Mouse (Mus musculus) embryonic stem cell, embryonic (primary cell): ENCODE measurements at regions not wholly inside any gene's neighbourhood (a gene's known extent, or its start where the extent isn't known, plus 50 kb on each side); places are given as distances from the start of the nearest gene placed in this dataset.

ENCODE experiments used
- CTCF ChIA-PET, 4 experiments: fragments of 300-600 bp in 2 of 4; fragments of 350-600 bp in 2 of 4; sonication (Branson Sonifier 250); formaldehyde crosslinking; loops; one replicate each; lab custom pipeline; 2022; ENCODE audit warnings: inconsistent platforms in 2 of 4; lab: Charles Lee
- POLR2A ChIA-PET, 4 experiments: fragments of 300-600 bp in 2 of 4; fragments of 350-600 bp in 2 of 4; sonication (Branson Sonifier 250); formaldehyde crosslinking; loops; one replicate each; lab custom pipeline; 2022; ENCODE audit warnings: antibody characterized with exemption in 4 of 4, inconsistent platforms in 1 of 4; lab: Charles Lee

DNA sequence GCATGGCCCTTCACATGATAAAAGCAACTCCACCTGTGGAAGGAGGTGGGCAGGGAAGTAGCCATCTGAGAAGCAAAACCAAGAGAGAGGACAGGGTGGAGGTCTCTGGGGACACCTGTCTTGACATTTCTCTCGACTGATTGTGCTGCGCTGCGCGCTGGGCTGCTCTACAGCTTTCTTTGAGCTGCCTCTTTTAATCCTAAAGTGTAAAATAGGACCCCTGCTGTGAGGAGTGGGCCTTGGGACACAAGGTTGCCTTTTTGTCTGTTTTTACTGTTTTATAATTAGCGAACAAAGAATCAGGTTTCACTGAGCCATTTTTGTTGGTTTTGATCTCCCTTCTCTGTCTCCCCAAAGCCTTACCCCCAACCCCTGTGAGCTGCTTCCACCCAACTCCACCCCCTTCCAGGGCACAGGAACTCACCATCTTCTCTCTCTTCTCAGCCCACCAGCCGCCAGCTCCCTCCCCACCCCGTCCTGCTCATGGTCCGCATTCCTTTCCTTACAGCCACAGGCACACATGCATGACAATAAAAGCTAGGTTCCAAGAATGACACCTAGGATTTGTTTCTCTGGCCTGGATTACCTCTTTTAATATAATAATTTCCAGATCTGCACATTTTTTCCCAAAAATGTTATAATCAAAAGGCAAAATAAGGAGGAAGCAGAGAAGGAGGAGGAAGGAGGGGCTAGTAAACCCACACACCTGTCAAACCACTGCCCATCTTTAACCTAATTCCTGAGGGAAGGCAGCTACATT lies 57.3 kb downstream of the Cbln4 start:
- ChIA-PET CTCF (interaction anchor here in 3 of 4 experiments (0.6 to 2.4 kb wide), 4 partner anchors 9 to 89 kb away, joined by 3 to 8 read pairs (median 6); no protein-coding TSS in a partner anchor), POLR2A (interaction anchor here in 3 of 4 experiments (0.6 to 3.5 kb wide), 11 partner anchors 9 to 936 kb away, joined by 3 to 14 read pairs (median 4); no protein-coding TSS in a partner anchor)

DNA sequence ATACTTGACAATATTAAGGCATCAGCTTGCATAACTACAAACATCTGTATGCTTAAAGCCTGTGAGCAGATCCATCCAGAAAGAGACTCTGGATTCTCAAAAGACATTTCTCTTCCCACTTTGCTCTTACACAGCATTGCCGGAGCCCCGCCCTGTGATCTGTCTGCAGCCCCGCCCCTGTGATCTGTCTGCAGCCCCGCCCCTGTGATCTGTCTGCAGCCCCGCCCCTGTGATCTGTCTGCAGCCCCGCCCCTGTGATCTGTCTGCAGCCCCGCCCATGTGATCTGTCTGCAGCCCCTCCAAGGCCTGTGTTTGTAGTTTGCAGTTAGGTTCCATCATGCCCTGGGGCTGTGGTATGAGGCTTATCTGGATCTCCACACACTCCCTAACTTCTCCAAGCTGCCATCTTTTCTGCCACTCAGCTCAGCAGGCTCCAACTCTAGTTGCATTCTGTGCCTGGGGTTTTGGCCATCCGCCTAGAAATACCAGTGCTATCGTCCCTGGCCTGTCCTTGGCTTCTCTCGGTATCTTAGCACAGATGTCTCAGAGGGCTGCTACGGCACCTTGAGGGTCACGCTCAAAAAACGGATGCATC lies 73.9 kb downstream of the Cbln4 start:
- ChIA-PET CTCF (no interaction called here), POLR2A (interaction anchor here in 2 of 4 experiments (0.5 to 1.1 kb wide), 6 partner anchors 9 to 1472 kb away, joined by 3 to 4 read pairs (median 3); no protein-coding TSS in a partner anchor)

DNA sequence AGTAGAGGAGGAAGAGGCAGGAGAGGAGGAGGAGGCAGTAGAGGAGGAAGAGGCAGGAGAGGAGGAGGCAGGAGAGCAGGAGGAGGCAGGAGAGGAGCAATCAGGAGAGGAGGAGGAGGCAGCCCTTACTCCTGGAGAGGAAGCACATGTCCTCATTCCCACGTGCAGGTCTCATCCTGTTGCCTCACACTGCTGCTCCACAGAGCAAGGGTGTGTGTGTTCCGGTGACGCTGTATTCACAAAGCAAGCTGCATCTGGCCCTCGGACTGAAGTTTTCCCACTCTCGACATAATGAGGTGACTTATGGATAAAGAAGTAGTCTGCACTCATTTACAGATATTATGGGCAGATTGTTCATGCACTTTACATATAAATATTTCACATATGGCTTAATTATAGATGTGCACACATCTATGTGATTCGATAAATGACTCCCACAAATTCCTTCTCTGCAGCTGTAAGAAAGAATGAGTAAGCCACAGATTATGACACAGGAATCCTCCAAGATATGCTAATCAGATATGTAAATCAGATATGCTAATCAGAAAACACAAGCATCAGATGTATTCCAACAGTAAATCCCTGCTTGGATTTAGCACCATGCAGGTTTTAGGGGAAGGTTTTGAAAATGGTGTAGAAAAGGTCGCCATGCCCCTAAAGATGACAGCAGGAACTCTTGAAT lies 96.6 kb downstream of the Cbln4 start:
- ChIA-PET CTCF (no interaction called here), POLR2A (no interaction called here)

DNA sequence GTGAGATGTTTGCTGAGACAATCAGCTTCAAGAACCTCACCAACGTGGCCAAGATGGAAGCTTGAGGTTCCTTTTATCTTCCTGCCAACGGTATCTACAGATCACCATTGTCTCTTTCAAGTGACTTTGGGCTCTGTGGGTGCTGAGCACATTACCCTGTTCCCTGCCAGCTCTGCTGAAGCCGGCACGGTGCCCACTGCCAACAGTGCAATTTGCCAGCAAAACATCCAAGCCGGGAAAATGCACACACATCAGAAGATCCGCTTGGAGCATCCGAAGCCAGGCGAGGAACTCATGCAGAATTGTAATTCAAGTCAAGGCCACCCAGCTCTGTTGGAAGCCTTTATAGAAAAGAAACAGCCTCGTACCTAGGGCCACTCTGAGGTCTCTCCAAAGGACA lies 100.6 kb downstream of the Cbln4 start:
- POLR2A ChIA-PET, result interaction anchor here in 2 of 4 experiments (0.8 to 1.6 kb wide), 3 partner anchors 10 to 64 kb away, joined by 3 to 4 read pairs (median 3); no protein-coding TSS in a partner anchor
- CTCF ChIA-PET, result interaction anchor here in 2 of 4 experiments (0.6 to 1.1 kb wide), 2 partner anchors 52 to 1042 kb away, joined by 5 read pairs; no protein-coding TSS in a partner anchor

DNA sequence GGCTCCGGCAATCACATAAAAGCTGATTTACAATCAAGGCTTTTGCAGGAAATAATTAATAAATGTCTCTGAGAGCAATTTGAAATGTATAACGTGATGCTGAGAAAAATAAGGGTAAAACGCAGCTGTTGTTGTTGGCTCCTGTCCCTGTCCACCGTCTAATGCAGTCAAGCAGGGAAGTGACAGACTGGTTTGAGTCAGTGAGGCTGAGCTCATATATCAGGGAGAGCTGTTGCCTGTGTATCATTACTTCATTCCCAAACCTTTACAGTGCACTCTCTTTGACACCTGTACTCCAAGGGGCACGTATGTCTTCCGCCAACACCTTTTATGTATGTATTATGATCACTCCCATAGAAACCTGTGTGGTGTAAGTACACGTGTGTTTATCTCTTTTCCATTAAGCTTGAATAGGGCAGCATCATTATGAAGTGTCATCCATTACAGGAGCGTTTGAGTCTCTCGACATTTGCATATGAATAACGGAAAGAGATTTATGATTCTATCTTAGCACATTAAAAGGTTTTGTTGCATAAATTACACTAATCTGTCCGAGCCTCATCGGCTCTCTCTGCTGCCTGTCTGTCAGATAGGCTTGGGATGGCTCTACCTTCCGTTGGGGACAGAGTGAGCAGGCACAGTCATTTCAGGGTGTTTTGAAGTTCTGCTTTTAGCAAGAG lies 107.5 kb downstream of the Cbln4 start:
- CTCF ChIA-PET, result no interaction called here
- POLR2A ChIA-PET, result no interaction called here

DNA sequence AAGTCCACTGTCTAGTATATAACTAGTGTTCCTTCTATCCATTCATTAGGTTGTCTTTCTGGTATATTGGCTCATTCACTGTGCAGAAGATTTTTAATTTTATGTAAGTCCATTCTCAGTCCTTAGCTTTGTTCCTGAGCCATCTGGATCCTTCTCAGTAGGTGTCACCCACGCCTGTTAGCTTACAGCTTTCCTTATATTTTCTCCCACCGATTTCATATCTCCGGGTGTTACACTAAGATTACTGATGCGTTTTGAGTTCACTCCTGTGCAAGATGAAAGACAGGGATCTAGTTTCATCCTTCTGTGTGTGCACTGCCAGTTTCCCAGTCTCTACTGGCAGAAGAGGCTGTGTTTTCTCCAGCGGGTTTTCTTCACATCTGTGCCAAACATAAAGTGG lies 122.3 kb downstream of the Cbln4 start:
- POLR2A ChIA-PET, result no interaction called here
- CTCF ChIA-PET, result no interaction called here

DNA sequence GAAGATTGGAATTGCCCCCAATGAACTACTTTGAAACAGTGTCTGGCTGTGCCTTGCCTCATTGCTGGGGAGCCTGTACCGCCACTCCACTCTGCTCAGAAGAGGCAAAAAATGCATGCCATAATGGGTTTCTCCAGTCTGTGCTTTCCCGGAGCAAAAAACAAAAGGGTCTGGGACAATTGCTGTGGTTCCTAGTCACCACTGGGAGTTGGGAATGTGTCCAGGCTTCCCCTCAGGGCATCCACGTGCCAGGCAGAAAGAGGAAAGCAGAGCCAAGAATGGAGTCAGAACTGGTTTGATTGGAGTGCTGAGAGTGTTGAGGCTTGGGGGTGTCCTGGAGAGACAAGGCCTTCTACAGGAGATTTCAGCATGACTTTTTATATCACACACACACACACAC lies 156.0 kb downstream of the Cbln4 start:
- ChIA-PET POLR2A (no interaction called here), CTCF (no interaction called here)

DNA sequence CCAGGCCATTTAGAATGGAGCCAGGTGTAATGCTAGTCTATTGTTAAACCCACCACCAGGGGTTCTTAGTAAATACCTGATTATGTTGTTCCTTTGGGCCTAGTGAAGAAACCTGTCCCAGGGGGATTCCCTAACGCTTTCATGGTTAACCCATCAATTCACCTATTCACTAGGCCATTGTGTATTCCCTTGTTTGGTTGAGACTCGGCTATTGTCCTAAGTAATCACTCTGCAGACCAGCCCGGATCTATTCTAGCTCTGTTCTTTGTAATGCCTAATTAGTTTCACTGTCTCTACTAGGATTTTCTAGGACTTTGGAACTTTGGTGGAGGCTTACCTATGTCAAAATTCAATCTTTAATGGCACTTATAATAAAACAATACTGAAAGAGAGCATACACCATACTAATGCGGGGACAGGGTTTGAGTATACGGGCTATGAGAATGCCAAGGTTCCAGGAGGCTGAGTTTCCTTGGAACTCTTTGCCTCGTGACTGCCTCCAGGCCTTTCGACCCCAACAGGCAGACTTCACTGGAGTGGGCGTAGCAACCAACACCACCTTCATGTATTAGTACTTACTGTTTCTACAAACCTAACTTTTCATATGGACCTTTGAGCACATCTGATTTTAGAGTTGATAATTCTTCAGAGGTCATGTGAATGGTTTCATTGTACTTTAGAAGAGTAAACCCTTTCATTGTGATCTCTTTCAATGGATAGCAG lies 163.9 kb downstream of the Cbln4 start:
- CTCF ChIA-PET, result interaction anchor here in 1 of 4 experiments (0.7 kb wide), 1 partner anchor 344 kb away, joined by 3 read pairs; no protein-coding TSS in a partner anchor
- POLR2A ChIA-PET, result interaction anchor here in 3 of 4 experiments (0.6 to 2.2 kb wide), 5 partner anchors 39 to 254 kb away, joined by 3 to 8 read pairs (median 4); no protein-coding TSS in a partner anchor

DNA sequence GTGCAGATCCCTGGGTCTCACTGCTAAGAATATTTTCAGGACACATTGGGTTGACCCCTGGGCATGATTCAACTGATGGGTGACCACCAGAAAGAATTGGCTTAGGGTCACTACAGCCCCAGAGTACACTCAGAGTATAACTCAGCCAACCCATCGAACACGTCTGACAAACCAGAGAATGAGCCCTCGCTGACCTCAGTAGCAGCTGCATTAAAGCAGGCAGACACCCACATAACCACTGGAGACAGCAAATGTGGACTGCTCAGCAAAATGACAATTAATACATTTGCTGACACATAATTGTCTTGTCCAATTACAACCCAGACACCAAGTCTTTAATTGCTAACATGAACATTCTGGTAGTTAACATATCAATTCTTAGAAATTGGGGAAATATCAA lies 175.7 kb downstream of the Cbln4 start:
- ChIA-PET CTCF (no interaction called here), POLR2A (no interaction called here)

DNA sequence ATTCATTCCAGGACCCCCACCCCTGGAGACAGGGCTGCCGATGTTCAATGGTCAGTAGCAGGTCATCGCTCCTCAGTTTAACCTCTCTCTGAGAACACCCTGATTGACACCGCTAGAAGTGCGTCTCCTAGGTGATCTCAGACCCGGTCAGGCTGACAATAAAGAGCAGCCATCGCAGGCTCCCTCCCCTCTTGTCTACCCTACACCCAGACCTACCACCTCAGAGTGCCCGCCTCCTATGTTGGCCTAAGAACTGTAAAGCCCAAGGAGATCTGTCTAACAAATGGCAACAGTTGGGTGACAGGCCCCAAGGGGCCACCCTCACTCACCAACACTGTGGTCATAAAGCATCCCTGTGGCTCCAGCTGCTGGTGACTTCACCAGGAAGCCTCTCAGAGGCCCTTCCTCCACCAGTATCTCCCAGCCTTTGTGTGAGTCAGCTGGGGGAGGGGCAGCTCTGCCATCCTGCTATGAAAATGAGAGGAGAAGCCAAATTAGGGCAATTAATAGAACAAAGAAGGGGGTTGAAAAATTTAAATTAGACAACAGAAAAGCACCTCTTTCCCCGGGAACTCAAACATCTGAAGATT lies 178.8 kb downstream of the Cbln4 start:
- CTCF ChIA-PET, result no interaction called here
- POLR2A ChIA-PET, result no interaction called here

DNA sequence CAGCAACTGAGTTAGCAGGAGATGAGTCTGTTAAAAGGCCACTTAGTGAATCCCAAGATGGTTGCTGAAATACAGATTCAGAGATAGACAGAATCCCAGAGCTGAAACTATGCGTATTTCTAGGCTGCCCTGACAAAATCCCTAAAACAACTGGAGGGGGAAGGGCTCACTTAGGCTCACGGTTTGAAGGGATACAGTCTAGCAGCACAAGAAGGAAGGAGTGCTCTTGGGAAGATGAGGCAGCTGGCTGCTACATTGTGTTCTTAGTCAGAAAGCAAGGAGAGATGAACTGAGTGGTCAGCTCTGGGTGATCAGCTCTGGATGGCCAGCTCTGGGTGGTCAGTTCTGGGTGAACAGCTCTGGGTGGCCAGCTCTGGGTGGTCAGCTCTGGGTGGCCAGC lies 180.6 kb downstream of the Cbln4 start:
- POLR2A ChIA-PET, result interaction anchor here in 2 of 4 experiments (1.1 kb wide), 2 partner anchors 15 to 16 kb away, joined by 3 read pairs; no protein-coding TSS in a partner anchor

DNA sequence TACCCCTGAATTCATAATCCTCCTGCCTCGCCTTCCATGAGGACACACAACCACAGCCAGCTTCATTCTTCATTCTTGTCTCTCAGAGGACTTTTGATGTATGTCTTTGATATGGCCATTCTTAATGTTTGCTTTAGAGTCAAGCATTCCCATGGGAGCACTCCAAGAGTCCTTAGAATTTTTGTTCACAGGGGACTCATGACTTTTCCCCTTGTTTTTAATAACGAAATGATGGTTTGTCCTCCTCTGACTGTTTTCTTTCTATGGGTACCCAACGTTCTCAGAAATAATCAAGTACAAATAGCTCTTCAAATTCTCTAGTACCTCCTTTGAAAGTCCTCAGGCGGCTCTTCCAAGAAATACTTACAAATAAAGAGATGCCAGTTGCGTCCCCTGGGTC lies 184.4 kb downstream of the Cbln4 start:
- ChIA-PET CTCF (no interaction called here), POLR2A (no interaction called here)

More for the DNA sequence above, 180.6 kb downstream of the Cbln4 start:
- CTCF ChIA-PET, result no interaction called here

DNA sequence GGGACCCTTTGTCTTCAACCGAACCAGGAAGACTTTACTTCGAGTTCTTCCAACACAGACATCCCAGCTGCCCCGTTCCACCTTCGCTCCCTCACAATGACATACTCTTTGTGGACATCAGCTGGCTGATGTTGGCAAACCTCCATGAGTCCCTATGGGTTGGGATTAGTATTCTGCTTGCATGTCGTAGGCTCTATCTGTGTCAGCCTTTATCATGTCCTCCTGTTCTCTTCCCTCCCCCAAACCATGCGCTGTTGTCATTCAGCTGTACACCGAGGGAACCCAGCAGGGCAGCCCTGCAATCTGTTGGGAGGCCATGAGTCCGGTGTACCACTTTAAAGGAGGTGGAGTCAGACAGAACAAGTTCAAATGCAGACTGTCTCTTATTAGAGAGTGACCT lies 186.8 kb downstream of the Cbln4 start:
- ChIA-PET CTCF (no interaction called here), POLR2A (no interaction called here)

DNA sequence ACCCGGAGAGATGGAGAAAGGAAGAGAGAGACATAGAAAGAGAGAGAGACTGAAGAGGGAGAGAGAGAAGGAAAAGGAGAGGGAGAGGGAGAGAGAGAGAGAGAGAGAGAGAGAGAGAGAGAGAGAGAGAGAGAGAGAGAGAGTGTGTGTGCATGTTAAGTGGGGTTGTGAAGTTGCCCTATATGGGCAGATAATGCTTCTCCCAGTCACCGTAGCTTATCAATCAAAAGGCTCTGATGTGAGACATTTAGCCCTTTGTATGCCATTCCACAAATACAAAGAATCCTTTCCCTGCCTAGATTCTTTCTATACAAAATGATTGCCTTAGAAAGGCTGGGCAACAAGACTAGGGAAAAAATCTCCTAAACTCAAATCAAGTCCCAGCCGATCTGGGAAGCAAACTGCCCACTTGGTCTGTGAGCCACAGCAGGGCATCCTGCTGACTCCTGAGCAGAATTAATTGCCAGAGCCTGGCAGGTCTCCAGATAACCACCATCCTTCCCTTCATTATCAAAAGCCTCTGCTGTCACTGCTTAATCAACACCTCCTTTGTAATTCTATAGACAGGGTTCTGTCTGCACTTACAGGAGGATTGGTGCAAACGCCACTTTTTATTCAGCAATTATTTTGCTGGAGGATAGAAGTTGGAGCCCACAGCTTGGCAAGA lies 196.3 kb downstream of the Cbln4 start:
- POLR2A ChIA-PET, result no interaction called here
- CTCF ChIA-PET, result no interaction called here

DNA sequence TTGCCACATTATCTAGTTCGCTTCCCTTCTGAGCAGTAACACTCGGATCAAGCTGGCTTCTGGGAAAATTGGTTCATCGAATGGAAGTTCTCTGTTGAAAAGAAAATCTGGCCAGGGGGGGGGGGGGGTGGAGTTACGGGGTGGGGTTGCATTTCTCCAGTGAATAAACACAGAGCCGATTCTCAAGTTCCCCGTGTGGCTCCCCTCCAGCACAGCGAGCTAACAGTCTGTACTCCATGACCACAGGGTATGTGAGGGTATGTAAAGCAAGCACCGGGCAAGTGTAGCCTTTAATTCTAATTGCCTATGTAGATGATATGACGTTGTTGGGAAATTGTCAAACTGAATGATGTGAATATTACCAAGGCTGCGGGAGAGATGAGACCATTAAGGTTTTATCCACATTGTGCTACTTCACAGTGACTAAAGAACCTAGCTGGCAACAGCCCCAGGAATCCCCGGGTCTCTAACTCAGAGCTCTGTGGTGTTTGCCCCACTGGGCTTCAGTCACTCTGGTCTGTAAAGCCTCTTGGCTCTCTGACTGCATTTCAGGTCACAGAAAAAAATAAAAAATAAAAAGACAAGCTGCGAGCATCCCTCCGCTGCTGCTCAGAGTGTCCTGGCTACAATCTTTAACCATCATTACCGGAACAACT lies 203.1 kb downstream of the Cbln4 start:
- ChIA-PET POLR2A (interaction anchor here in 2 of 4 experiments (0.6 to 2.5 kb wide), 6 partner anchors 8 to 700 kb away, joined by 3 to 8 read pairs (median 3); no protein-coding TSS in a partner anchor), CTCF (interaction anchor here in 3 of 4 experiments (0.7 to 1.5 kb wide), 4 partner anchors 30 to 1504 kb away, joined by 3 to 5 read pairs (median 4); no protein-coding TSS in a partner anchor)

DNA sequence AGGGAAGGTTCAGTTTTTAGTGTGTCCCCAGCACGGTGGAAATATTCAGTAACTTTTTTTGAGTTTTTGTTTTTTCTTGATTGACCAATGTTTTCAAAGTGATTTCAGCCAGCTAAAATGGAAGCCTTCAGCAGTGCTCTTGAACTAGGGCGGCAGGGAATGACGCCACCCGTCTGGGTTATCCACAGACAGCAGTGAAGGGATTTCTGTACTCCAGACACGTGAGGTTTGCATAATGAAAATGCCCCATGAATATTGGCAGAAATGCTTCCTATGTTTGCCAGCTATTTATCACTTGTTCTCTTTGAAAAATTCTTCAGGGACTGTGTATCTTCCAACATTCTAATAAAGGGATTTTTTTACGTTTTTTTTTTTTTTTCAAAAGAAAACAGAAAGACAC lies 221.1 kb downstream of the Cbln4 start:
- ChIA-PET CTCF (no interaction called here), POLR2A (interaction anchor here in 1 of 4 experiments (0.6 kb wide), 1 partner anchor 148 kb away, joined by 3 read pairs; no protein-coding TSS in a partner anchor)

DNA sequence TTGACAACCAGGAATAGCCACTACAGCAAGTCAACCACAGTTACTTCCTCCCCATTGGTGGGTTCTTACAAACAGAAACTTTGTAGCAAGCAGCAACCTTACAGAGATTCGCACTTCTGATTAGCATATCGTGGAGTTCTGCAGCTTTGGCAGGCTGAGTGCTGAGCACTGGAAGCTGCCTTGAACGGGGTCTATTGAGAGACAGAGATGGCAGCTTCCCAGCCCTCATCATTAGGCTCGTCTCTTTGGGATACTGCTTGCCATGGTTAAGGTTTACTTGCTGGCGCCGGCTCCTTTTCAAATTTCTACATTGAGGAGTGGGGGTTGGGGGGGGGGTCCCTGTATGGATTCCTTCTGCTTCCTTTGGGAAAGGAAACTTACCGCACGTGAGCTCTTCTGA lies 224.8 kb downstream of the Cbln4 start:
- CTCF ChIA-PET, result interaction anchor here in 1 of 4 experiments (0.6 kb wide), 1 partner anchor 388 kb away, joined by 3 read pairs; no protein-coding TSS in a partner anchor
- POLR2A ChIA-PET, result no interaction called here
